Mouse (Mus musculus): ENCODE results near the gene Calhm5.

DNA sequence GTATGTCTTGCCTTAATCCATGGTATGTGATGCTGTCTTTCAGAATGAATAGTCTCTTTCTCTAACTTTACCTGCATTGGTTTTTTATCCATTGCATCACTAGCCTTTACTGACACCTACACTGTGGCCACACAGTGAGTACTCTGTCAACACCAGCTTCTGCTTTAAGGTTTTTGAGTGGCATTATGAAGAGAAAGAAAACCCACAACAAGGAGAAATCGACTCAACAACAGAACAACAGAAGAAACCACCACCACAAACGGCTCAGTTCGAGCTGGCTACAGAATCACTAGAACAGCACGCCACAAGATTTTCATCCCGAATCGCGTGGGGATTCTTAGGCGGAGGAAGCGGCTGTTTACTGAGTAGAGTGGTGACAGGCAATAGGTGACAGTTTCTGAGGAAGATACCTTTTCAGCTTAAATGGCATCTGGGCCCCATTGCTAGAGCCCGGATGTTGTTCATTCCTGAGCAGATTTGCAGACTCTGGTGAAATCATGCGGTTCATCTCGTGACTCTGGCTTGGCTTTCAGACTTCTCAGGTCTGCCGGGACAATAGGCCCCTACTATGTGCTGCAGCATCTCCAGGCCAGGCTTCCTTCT lies 14.6 kb upstream of the Calhm5 start:
- TF ChIP-seq POLR2A (IDR thresholded peaks at IDR 0.05; ENCODE audit: low read depth, low read length) (no peak), CTCF (IDR thresholded peaks at IDR 0.05; ENCODE audit: extremely low read depth, insufficient read depth, insufficient read length, insufficient replicate concordance) (no peak)

All from spleen, adult 2 months (tissue).